Mouse (Mus musculus) central nervous system, embryonic 11.5 days (tissue): ENCODE measurements around the gene Ccl28. TPM values are rescaled to one million over a fixed set of nuclear protein-coding genes. Genes with fewer than 3 reads are reported as not detected.

Experiments
- polyA plus RNA-seq: library from polyadenylated mRNA; depleted of rRNA; stranded (reverse); fragments of >200 nt; gene quantifications from 2 replicates; pipeline ENCODE4 v1.2.3, GENCODE M21; 2012; rRNA removed

The Ccl28 gene
- polyA plus RNA-seq: 0.05 and 0.12 TPM in 2 replicates

DNA sequence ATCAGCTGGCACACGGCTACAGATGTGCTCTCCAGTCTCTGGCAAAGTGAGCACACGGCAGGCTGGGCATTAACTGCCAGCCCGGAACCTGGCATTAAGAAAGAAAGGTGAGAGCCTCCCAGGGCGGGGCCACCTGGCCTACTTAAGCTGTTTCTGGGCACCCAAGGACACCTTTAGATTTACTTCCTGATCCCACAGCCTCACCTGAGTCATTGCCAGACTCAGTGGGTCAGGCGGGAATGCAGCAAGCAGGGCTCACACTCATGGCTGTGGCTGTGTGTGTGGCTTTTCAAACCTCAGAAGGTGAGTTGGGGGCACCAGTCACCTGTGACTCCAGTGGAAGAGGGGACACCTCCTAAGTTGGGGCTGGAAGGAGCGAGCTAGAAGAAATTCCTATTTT lies at the start of gene Ccl28:
Gene Ccl28 (plus strand): TSS at position 186 of the 400 bp plus-strand sequence.

DNA sequence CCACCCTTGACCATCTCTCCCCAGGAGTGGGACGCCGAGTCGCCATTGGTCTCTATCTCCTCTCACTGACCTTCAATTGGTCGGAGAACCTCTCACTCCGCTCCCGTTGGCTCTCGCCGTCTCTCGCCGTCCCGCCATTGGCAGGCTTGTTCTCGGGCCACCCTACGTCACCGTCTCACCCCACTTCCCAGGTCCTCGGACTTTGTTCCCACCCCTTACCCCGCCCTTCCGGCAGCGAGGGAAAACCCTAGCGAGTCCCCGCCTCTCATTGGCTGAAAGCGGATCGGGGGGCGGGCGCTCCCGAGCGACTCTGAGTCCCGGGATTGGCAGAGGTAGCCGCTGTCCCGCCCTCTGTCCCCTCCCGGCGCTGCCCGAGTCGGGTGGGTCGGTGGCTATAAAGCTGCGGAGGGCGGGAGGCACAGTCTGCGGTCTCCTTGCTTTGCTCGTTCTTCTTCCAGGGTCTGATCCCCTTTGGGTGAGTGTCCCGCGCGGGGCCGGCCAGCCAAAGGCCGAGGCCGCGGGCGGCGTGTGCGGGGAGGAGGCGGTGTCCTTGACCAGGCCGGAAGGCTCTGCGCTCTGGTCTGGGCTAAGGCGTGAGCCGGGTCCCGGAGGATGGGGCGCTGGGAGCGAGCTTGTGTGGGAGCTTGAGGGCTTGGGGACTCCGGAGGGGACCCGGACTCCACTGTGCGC lies 66.6 kb downstream of the Ccl28 start, which contains the start of gene Hmgcs1:
Gene Hmgcs1 (plus strand): TSS at position 341 of the 690 bp plus-strand sequence.

Other genes starting within 250 kb of the Ccl28 start
- 63.5 and 85.3 TPM in 2 replicates for gene Paip1, start 195.2 kb upstream of the Ccl28 start, polyA plus RNA-seq
- gene 4833420G17Rik, start 161.1 kb upstream of the Ccl28 start, polyA plus RNA-seq: 79.7 and 99.0 TPM in 2 replicates
- 3.4 and 5.1 TPM in 2 replicates for gene Tmem267, start 135.8 kb upstream of the Ccl28 start, polyA plus RNA-seq
- gene 3110070M22Rik, start 135.4 kb upstream of the Ccl28 start, polyA plus RNA-seq: 0.25 and 1.2 TPM in 2 replicates
- 238 and 252 TPM in 2 replicates for gene Hmgcs1, start 66.6 kb downstream of the Ccl28 start, polyA plus RNA-seq
- gene Nim1k, start 132.1 kb downstream of the Ccl28 start, polyA plus RNA-seq: 0.94 and 1.2 TPM in 2 replicates
- gene Zfp131, start 167.1 kb downstream of the Ccl28 start, polyA plus RNA-seq: 43.6 and 48.0 TPM in 2 replicates
- gene AF067063, start 206.4 kb downstream of the Ccl28 start, polyA plus RNA-seq: not detected in 2 replicates
- gene D13Ertd608e, start 212.2 kb downstream of the Ccl28 start, polyA plus RNA-seq: not detected in 2 replicates